Mouse (Mus musculus) lung, embryonic 14.5 days (tissue): ENCODE measurements around the gene Nbl1. TPM values are rescaled to one million over a fixed set of nuclear protein-coding genes. Genes with fewer than 3 reads are reported as not detected.

Experiments used
- ATAC-seq: fragments of 200-750 bp; cut with Nextera tagmentation; 2 replicates; pipeline ENCODE4 v1.8.0; 2017; ENCODE audit warnings: mild to moderate bottlenecking, moderate TSS enrichment, moderate library complexity; ENCODE audit not compliant: insufficient read depth
- DNase-seq: peaks from one replicate; pipeline ENCODE4 v3.0.0-alpha.2; 2015
- H3K27ac ChIP-seq: fragments of 300-500 bp; sonication (generic); 2 replicates; pipeline ENCODE4 v1.5.1; 2014; ENCODE audit warnings: low read depth, mild to moderate bottlenecking, moderate library complexity
- H3K27me3 ChIP-seq: fragments of 300-500 bp; sonication (generic); 2 replicates; pipeline ENCODE4 v1.6.1; 2014; ENCODE audit warnings: low read length, control low read depth; ENCODE audit not compliant: insufficient read depth
- H3K36me3 ChIP-seq: fragments of 300-500 bp; sonication (generic); 2 replicates; pipeline ENCODE4 v1.6.1; 2014; ENCODE audit warnings: control low read depth; ENCODE audit not compliant: insufficient read depth
- H3K4me1 ChIP-seq: fragments of 300-500 bp; sonication (generic); 2 replicates; pipeline ENCODE4 v1.6.1; 2014; ENCODE audit warnings: antibody characterized with exemption, control low read depth; ENCODE audit not compliant: insufficient read depth
- H3K4me2 ChIP-seq: fragments of 300-500 bp; sonication (generic); 2 replicates; pipeline ENCODE4 v1.6.1; 2014; ENCODE audit warnings: mild to moderate bottlenecking
- H3K4me3 ChIP-seq: fragments of 300-500 bp; sonication (generic); 2 replicates; pipeline ENCODE4 v1.5.1; 2014; ENCODE audit warnings: low read depth, low read length
- H3K9ac ChIP-seq: fragments of 300-500 bp; sonication (generic); 2 replicates; pipeline ENCODE4 v1.6.1; 2014
- H3K9me3 ChIP-seq: fragments of 300-500 bp; sonication (generic); 2 replicates; pipeline ENCODE4 v1.6.1; 2016; ENCODE audit warnings: low read depth, low read length, control low read depth
- CTCF ChIP-seq: IDR thresholded peaks from 2 replicates; pipeline ENCODE4 v1.5.1; 2016; ENCODE audit warnings: antibody characterized with exemption, low read depth
- WGBS: fragments of 180-500 bp; shearing (Covaris S2); extraction: QIAGEN DNeasy Blood & Tissue Kit; methylation state at CpG from one replicate; pipeline ENCODE4 v1.1.7; 2014; 5-methylcytosine and 5-hydroxymethylcytosine counted together
- polyA plus RNA-seq: library from polyadenylated mRNA; unstranded; fragments of >200 nt; fragmentation: Nextera tagmentation; extraction: Ambion mirVana; gene quantifications from 2 replicates; pipeline ENCODE4 v1.2.1, GENCODE M21; 2014

Nbl1 gene
- 43.8 and 48.0 TPM in 2 replicates for polyA plus RNA-seq

DNA sequence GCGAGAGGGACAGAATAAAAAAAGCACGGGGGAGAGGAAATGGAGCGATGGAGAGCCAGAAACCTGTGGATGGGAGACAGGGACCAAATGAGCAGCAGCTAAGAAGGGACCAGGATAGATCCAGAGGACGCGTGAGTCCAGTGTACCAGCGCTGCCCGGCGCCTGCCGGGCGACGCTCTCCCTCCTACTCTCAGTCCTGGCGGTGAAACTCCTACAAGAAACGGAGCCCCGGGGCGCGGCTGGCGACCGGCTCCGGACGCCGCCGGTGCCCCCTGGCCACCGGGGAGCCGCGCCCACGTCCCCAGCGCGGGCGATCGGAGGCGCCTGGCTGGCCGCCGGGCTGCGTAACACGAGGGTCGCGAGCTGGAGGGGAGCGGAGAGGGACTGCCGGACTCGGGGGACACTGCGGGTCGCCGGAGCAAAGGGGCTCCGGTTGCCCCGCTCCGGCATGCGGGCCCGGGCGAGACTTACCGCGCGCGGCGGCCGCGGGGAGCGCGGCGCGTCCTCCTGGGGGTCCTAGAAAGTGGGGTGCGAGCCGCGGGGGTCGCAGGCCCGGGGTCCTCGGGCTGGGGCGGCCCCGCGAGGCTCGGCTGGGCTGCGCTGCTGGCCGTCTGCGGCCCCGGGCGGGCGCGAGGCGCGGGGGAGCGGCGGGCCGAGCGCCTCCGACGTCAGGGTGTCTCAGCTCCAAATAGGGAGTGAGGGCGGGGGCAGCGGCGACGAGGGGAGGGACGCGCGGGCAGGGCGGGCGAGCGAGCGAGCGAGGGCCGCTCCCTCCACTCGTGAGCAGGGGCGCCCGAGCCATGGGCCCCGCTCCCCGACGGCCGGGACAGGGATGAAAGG is at the start of gene Nbl1:
Gene Nbl1, minus strand, starts transcription at position 638 of the 840 bp plus-strand sequence.
- DNase-seq (peak; percentile 77), ATAC-seq (peak; percentile 65)
- no peaks in the 10 kb centered on the region for H3K36me3 ChIP-seq
- H3K9me3 ChIP-seq = no peaks in the 10 kb centered on the region; the same call in 1 of the 2 replicates
- TF ChIP-seq CTCF = no peak
- H3K4me3 ChIP-seq = peak within 1 kb of the TSS; percentile 73
- H3K27me3 ChIP-seq = peaks cover 9% of the 10 kb centered on the region; the same call in 1 of the 2 replicates
- H3K9ac ChIP-seq = peak within 1 kb of the TSS; percentile 81
- H3K4me1 ChIP-seq = peaks cover 5% of the 10 kb centered on the region; the same call in 1 of the 2 replicates
- peak within 1 kb of the TSS; percentile 46; the same call in 1 of the 2 replicates for H3K27ac ChIP-seq
- under 1% methylated on average over 93 of the region's 105 CpGs for WGBS
- peak within 1 kb of the TSS; percentile 93 for H3K4me2 ChIP-seq

DNA sequence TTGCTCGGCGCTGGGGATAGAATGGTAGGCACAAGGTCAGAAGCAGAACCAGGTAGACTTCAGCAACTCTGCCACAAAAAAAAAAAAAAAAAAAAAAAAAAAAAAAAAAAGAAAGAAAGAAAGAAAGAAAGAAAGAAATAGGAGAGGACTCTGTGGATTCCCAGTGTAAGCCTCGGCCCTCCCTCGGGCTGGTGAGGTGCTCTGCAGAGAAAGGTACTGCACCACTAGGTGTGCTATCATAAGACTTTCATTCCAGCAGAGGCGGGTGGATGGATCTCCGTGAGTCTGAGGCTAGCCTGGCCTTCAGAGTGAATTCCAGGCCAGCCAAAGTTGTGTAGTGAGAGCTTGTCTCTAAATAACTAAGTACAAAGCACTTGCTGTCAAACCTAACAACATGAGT is 49.0 kb upstream of the Nbl1 start:
- no peaks in the 10 kb centered on the region for H3K9me3 ChIP-seq
- DNase-seq (no peak), ATAC-seq (no peak)
- no peak overlapping the region for H3K27ac ChIP-seq
- H3K4me3 ChIP-seq = no peak overlapping the region
- H3K4me2 ChIP-seq = no peak overlapping the region
- TF ChIP-seq CTCF = peak; percentile 37; the same call in 1 of the 2 replicates
- 72% methylated on average over 6 of the region's 6 CpGs for WGBS
- no peaks in the 10 kb centered on the region for H3K36me3 ChIP-seq
- H3K9ac ChIP-seq = no peak overlapping the region
- no peaks in the 10 kb centered on the region for H3K4me1 ChIP-seq
- no peaks in the 10 kb centered on the region for H3K27me3 ChIP-seq

DNA sequence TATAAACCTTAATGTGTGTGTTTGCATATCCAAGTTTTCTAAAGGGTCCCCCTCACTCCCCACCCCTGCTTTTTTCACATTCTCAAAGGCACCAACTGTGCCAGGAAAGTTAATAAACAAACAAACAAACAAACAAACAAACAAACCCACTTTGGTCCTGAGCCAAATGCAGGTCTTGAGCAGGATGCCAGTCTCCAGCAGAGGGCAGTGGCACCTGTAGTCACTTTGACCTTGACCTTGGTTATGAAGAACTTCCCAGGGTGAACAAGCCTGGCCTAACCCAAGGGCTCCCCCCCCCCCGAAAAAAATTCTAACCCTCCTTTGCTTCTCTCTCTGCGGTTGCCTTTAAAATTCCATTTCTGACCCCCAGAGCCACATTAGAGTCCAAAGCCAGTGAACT is 47.5 kb upstream of the Nbl1 start:
- no peak for ATAC-seq
- no peak overlapping the region for H3K4me2 ChIP-seq
- H3K4me1 ChIP-seq = no peaks in the 10 kb centered on the region
- H3K36me3 ChIP-seq = no peaks in the 10 kb centered on the region
- no peak for DNase-seq
- H3K27me3 ChIP-seq = no peaks in the 10 kb centered on the region
- no peak overlapping the region for H3K4me3 ChIP-seq
- no peak overlapping the region for H3K9ac ChIP-seq
- TF ChIP-seq CTCF = no peak; the same call in 1 of the 2 replicates
- 67% methylated on average over 2 of the region's 2 CpGs for WGBS
- no peaks in the 10 kb centered on the region for H3K9me3 ChIP-seq
- H3K27ac ChIP-seq = no peak overlapping the region

DNA sequence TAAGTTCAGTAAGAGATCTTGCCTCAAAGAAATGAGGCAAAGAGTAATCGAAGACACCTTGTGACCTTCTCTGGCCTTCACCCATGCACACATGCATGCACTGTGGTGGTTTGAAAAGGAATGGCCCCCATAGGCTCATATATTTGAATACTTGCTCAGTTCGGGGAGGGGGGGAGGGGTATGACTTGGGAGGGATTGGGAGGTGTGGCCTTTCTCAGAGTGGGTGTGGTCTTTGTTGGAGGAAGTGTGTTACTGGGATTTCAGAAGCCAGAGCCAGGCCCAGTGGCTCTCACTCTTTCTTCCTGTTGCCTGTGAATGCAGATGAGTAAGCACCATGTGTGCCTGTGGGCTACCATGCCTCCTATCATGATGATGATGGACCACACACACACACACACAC is 43.2 kb upstream of the Nbl1 start:
- H3K9me3 ChIP-seq = no peaks in the 10 kb centered on the region
- 92% methylated on average over 2 of the region's 2 CpGs for WGBS

DNA sequence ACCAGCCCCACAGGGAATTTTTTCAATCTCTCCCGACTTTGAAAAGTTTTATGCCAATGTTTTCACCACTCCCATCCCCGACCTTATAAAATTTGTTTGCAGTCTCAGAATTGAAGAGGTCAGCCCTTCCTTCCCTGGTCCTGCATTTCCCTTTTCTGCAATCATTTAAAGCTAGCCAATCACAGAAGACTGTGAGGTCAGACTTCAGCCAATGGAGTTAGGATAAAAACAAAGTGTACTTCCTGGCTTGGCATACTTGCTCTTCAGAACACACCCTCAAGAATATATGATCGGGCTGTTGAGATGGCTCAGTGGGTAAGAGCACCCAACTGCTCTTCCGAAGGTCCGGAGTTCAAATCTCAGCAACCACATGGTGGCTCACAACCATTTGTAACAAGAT is 40.3 kb upstream of the Nbl1 start:
- TF ChIP-seq CTCF = no peak
- Histone ChIP-seq H3K27ac (no peak overlapping the region), H3K4me1 (no peaks in the 10 kb centered on the region), H3K4me3 (no peak overlapping the region), H3K9me3 (no peaks in the 10 kb centered on the region), H3K9ac (no peak overlapping the region), H3K36me3 (no peaks in the 10 kb centered on the region), H3K27me3 (no peaks in the 10 kb centered on the region), H3K4me2 (no peak overlapping the region)
- no peak for DNase-seq
- WGBS = 71% methylated on average over 5 of the region's 5 CpGs
- ATAC-seq = no peak

More for the DNA sequence above, 43.2 kb upstream of the Nbl1 start:
- ATAC-seq (no peak), DNase-seq (no peak)
- no peak for TF ChIP-seq CTCF
- H3K4me3 ChIP-seq = no peak overlapping the region
- no peak overlapping the region for H3K9ac ChIP-seq
- H3K36me3 ChIP-seq = no peaks in the 10 kb centered on the region
- H3K27me3 ChIP-seq = no peaks in the 10 kb centered on the region
- H3K4me2 ChIP-seq = no peak overlapping the region
- H3K4me1 ChIP-seq = no peaks in the 10 kb centered on the region
- no peak overlapping the region for H3K27ac ChIP-seq

DNA sequence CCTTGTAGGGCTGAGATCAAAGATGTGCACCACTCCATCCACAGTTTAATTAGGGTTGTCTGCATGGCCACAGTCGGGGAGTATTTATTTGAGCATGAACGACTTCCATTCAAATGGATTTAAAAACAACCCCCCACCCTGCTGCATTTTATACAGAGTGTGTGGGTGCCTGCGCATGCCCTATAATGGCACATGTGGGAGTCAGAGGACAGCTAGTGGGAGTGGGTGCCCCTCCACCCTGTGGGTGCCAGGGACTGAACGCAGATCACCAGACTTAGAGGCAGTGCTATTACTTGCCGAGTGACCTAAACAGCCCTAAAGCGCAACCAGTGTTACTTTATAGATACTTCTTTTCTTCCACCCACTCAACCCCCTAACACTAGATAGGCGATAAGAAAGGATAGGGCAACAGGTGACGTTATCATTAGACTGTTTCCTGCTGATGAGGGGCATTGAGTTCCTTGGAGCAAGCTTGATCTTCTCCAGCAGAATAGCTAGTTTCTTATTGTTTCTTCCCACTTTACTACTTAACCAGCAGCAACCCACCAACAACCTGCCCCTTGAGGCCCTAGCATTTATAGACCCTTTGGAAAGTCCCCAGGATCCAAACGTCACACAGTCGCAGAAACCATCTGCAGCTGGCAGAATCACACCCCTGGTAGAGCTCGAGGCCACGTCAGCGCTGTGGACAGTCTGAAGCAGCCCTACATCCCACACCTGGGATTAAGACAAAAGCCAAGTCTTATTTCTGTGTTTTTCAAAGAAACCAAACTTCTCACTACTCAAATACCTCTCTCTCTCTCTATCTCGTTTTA is 39.3 kb upstream of the Nbl1 start:
- Histone ChIP-seq H3K36me3 (no peaks in the 10 kb centered on the region), H3K9ac (no peak overlapping the region), H3K4me3 (no peak overlapping the region), H3K9me3 (no peaks in the 10 kb centered on the region), H3K4me1 (no peaks in the 10 kb centered on the region), H3K4me2 (peak overlapping the region; percentile 83; the same call in 1 of the 2 replicates), H3K27me3 (no peaks in the 10 kb centered on the region), H3K27ac (no peak overlapping the region)
- 81% methylated on average over 14 of the region's 14 CpGs for WGBS
- no peak for ATAC-seq
- DNase-seq = no peak
- TF ChIP-seq CTCF = no peak
